Mouse (Mus musculus): ENCODE measurements around the gene C530008M17Rik.

DNA sequence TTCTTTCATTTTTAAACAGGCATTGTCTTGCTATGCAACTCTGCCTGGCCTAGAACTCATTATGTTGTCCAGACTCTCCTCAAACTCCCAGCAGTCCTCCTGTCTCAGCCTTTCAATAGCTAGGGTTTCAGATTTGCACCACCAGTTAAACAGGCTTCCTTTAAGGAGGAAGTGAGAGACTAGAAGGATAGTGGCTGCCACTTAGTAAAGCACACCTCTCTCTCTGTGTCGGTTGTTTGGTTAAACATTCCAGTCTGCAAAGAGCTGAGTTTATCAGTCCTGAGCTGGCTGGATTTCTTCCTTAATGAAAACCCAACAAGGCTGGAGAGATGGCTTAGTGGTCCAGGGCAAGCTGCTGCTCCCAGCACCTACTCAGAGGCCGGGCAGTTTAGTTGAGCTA is 236.3 kb downstream of the C530008M17Rik start:
- TF ChIP-seq POLR2A (IDR thresholded peaks at IDR 0.05; ENCODE audit: borderline replicate concordance, extremely low read depth, low read depth, low read length) = no peak
- no peak for TF ChIP-seq CTCF (IDR thresholded peaks at IDR 0.05; ENCODE audit: insufficient read depth, low read length)

Data from lung, adult 2 months (tissue).